Mouse (Mus musculus) lung, adult 2 months (tissue): ENCODE data around the gene Natd1.

Source experiments
- CTCF ChIP-seq: fragments of 200-500 bp; IDR thresholded peaks from 2 replicates; pipeline ENCODE4 v1.5.1; 2011; ENCODE audit warnings: mild to moderate bottlenecking, low read length, control low read depth; ENCODE audit not compliant: insufficient read depth
- POLR2A ChIP-seq: fragments of 200-500 bp; IDR thresholded peaks from 2 replicates; pipeline ENCODE4 v1.6.1; 2011; ENCODE audit warnings: low read depth, mild to moderate bottlenecking, control low read depth, low read length, borderline replicate concordance; ENCODE audit errors: extremely low read depth

- no peak for TF ChIP-seq CTCF
- no peak for TF ChIP-seq POLR2A
Measured at GRCm38 (mm10) chr11:60912525-60912973, 2.0 kb downstream of the Natd1 start.
